Mouse (Mus musculus) heart, embryonic 16.5 days (tissue): ENCODE data around the gene Krt25. TPM values are rescaled to one million over a fixed set of nuclear protein-coding genes. Genes with fewer than 3 reads are reported as not detected.
A peak's percentile ranks its signal among the peaks of the same experiment; 100 is the strongest.

Source experiments
- ATAC-seq: fragments of 200-750 bp; cut with Nextera tagmentation; replicated peaks from 2 replicates; pipeline ENCODE4 v1.8.0; 2017; ENCODE audit warnings: moderate number of reproducible peaks; ENCODE audit not compliant: insufficient read depth, low FRiP score; ENCODE audit errors: extremely low read depth
- H3K27ac ChIP-seq: fragments of 300-500 bp; sonication (generic); 2 replicates; pipeline ENCODE4 v1.5.1; 2014; ENCODE audit warnings: mild to moderate bottlenecking, low read length, control low read depth, moderate library complexity
- H3K27me3 ChIP-seq: fragments of 300-500 bp; sonication (generic); 2 replicates; pipeline ENCODE4 v1.6.1; 2014; ENCODE audit warnings: low read length, mixed read lengths; ENCODE audit not compliant: control insufficient read depth, insufficient read depth
- H3K36me3 ChIP-seq: fragments of 300-500 bp; sonication (generic); 2 replicates; pipeline ENCODE4 v1.6.1; 2014; ENCODE audit not compliant: control insufficient read depth, insufficient read depth
- H3K4me1 ChIP-seq: fragments of 300-500 bp; sonication (generic); 2 replicates; pipeline ENCODE4 v1.6.1; 2014; ENCODE audit warnings: low read length, mixed read lengths; ENCODE audit not compliant: control insufficient read depth, insufficient read depth
- H3K4me2 ChIP-seq: fragments of 300-500 bp; sonication (generic); 2 replicates; pipeline ENCODE4 v1.6.1; 2014; ENCODE audit warnings: low read depth, mild to moderate bottlenecking, control low read depth, low read length
- H3K4me3 ChIP-seq: fragments of 300-500 bp; sonication (generic); 2 replicates; pipeline ENCODE4 v1.5.1; 2014; ENCODE audit warnings: mild to moderate bottlenecking, control low read depth, low read length
- H3K9ac ChIP-seq: fragments of 300-500 bp; sonication (generic); 2 replicates; pipeline ENCODE4 v1.6.1; 2014; ENCODE audit warnings: low read length, control low read depth
- H3K9me3 ChIP-seq: fragments of 300-500 bp; sonication (generic); replicated peaks from 2 replicates; pipeline ENCODE4 v1.6.1; 2016; ENCODE audit warnings: low read length; ENCODE audit not compliant: control insufficient read depth
- WGBS: fragments of 180-500 bp; shearing (Covaris S2); extraction: QIAGEN DNeasy Blood & Tissue Kit; methylation state at CpG from one replicate; pipeline ENCODE4 v1.1.7; 2014; 5-methylcytosine and 5-hydroxymethylcytosine counted together
- polyA plus RNA-seq: library from polyadenylated mRNA; unstranded; fragments of >200 nt; fragmentation: Nextera tagmentation; extraction: Ambion mirVana; gene quantifications from 2 replicates; pipeline ENCODE4 v1.2.1, GENCODE M21; 2015

Gene Krt25
- polyA plus RNA-seq, 1 experiment from 2014 or later, result 0.07 TPM

DNA sequence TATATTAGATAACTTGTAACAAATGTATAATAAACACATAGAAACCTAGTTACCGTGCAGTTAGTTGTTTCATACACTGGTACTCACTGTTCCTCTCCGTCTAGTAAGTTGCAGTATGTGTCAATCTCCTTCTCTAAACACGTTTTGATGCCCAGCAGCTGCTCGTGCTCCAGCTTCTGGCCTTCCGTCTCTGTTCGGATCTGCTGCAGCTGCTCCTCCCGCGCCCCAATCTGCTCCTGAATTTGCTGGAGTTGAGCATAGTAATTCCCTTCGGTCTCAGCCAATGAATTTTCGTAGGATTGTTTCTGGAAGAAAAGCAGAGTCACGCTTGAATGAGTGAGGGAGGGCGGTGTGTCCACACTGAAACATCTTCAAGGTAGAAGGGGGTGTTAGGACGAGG, 10.7 kb upstream of the Krt25 start:
- H3K4me1 ChIP-seq, result no peaks in the 10 kb centered on the region
- H3K9me3 ChIP-seq, result no peaks in the 10 kb centered on the region
- no peak overlapping the region for H3K4me3 ChIP-seq
- no peak overlapping the region for H3K4me2 ChIP-seq
- no peak for ATAC-seq
- WGBS, result 67% methylated on average over 13 of the region's 13 CpGs
- no peaks in the 10 kb centered on the region for H3K27me3 ChIP-seq
- no peaks in the 10 kb centered on the region for H3K36me3 ChIP-seq
- no peak overlapping the region for H3K27ac ChIP-seq
- H3K9ac ChIP-seq, result no peak overlapping the region

DNA sequence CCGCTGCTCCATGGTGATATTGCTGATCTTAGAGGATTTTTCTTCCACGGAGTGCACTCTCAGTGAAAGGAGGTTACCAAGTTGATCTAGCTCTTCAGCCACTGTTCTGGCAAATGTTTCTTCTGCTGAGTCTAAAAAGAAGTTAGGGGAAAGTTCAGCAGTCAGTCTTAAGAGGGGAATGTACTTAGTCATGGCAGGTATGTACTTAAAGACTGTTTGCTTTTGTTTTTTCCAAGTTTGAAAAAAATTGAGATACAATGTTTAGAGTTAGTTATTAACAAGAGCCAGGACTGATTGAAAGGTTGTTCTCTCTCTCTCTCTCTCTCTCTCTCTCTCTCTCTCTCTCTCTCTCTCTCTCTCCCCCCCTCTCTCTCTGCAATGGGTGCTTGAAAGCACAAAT, 6.9 kb upstream of the Krt25 start:
- no peaks in the 10 kb centered on the region for H3K36me3 ChIP-seq
- H3K4me2 ChIP-seq, result no peak overlapping the region
- WGBS, result 48% methylated on average over 2 of the region's 2 CpGs

DNA sequence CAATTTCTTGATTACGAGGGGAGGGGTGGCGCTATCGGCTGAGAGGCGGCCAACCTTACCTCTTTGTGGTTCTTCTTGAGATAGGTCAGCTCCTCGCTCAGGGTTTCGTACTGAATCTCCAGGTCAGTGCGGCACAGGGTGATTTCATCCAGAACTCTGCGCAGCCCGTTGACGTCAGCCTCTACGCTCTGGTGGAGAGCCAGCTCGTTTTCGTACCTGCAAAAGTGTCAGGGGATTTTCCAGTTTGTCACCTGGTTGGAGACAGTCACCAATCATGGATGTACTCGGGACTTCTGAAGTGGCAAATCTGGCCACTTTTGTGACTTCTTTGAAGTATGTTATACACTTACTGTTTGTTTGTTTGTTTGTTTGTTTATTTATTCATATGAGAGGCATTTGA, 1.7 kb downstream of the Krt25 start:
- H3K4me3 ChIP-seq, result no peak overlapping the region
- no peak overlapping the region for H3K27ac ChIP-seq
- no peak for ATAC-seq
- no peak overlapping the region for H3K9ac ChIP-seq
- no peaks in the 10 kb centered on the region for H3K36me3 ChIP-seq
- H3K4me2 ChIP-seq, result no peak overlapping the region
- no peaks in the 10 kb centered on the region for H3K27me3 ChIP-seq
- H3K9me3 ChIP-seq, result no peaks in the 10 kb centered on the region
- H3K4me1 ChIP-seq, result 0 out of 2 replicates have a peak, but pooled peaks cover 2% of the 10 kb centered on the region
- WGBS, result 78% methylated on average over 14 of the region's 14 CpGs

More for the DNA sequence above, 6.9 kb upstream of the Krt25 start:
- Histone ChIP-seq H3K27ac (no peak overlapping the region), H3K4me1 (no peaks in the 10 kb centered on the region), H3K9ac (no peak overlapping the region), H3K4me3 (no peak overlapping the region), H3K9me3 (no peaks in the 10 kb centered on the region), H3K27me3 (no peaks in the 10 kb centered on the region)
- no peak for ATAC-seq

DNA sequence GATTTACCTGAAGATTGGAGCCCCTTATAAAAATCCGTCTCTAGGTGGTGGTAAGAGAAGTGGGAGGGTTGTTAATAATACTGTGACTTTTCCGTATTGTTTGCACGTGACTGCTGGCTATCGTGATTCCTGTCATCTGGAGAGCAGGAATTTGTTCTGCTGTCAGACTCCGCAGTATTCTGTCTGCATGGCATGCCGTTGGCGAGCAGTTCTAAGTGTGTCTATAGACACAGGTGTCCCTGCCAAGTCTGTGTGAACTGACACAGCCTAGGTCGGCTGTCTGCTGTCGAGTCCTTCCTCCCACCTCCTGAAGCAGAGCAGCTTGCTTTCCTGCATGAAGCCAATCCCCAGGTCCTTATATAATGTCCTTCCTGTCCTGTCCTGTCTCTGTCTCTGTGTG, 3.6 kb downstream of the Krt25 start:
- no peaks in the 10 kb centered on the region; the same call in 1 of the 2 replicates for H3K27me3 ChIP-seq
- H3K9me3 ChIP-seq, result no peaks in the 10 kb centered on the region
- H3K36me3 ChIP-seq, result no peaks in the 10 kb centered on the region
- 33% methylated on average over 9 of the region's 9 CpGs for WGBS
- H3K27ac ChIP-seq, result no peak overlapping the region
- 0 out of 2 replicates have a peak overlapping the region, but pooled peaks have one; percentile 26 for H3K9ac ChIP-seq
- ATAC-seq, result peak; percentile 65; the same call in 1 of the 2 replicates
- H3K4me2 ChIP-seq, result peak overlapping the region; percentile 46
- H3K4me3 ChIP-seq, result no peak overlapping the region
- H3K4me1 ChIP-seq, result 0 out of 2 replicates have a peak, but pooled peaks cover 2% of the 10 kb centered on the region

DNA sequence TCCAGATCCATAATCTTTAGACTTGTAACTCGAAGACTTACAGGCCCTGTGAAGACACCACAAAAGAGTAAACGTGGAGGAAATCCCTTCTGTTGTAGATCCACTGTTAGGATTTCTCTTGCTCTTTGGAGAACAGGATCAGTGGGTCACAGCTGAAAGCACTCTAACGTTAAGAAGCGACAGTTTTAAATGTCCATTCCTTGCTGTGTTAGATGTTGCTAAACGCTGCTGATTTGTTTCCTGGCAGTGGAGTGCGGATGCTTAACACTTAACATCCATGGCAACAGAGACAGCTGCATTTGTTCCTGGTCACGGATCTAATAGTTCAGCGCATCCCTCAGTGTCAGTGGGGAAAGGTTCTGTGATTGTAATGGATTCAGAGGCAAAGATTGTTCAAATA, 6.2 kb downstream of the Krt25 start:
- no peaks in the 10 kb centered on the region for H3K36me3 ChIP-seq
- H3K4me1 ChIP-seq, result 0 out of 2 replicates have a peak, but pooled peaks cover 2% of the 10 kb centered on the region
- no peak overlapping the region for H3K27ac ChIP-seq
- H3K4me3 ChIP-seq, result no peak overlapping the region
- no peak overlapping the region for H3K9ac ChIP-seq
- no peaks in the 10 kb centered on the region; the same call in 1 of the 2 replicates for H3K27me3 ChIP-seq
- H3K4me2 ChIP-seq, result no peak overlapping the region
- 66% methylated on average over 8 of the region's 8 CpGs for WGBS
- H3K9me3 ChIP-seq, result no peaks in the 10 kb centered on the region
- no peak for ATAC-seq

DNA sequence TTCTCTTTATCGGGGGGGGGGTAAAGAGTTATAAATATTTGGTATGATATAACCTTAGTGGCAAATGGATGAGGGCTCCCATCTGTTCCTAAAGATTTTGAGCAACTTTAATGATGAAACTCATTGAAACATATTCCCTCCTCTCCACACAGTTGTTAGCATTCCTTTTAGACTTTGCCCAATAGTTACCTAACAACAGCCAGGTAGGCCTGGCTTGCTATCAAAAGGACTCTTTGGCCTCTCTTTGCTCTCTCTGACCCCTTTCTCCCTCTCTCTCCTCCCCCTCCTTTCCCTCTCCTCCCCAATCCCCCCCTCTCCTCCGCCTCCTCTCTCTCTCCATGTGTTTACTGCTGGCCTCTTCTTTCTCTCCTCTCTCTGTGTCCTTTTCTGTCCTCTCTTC, 8.2 kb downstream of the Krt25 start:
- ATAC-seq, result no peak
- Histone ChIP-seq H3K4me2 (no peak overlapping the region), H3K9ac (no peak overlapping the region), H3K4me1 (0 out of 2 replicates have a peak, but pooled peaks cover 2% of the 10 kb centered on the region), H3K27ac (no peak overlapping the region), H3K9me3 (no peaks in the 10 kb centered on the region), H3K27me3 (no peaks in the 10 kb centered on the region; the same call in 1 of the 2 replicates), H3K36me3 (no peaks in the 10 kb centered on the region), H3K4me3 (no peak overlapping the region)
- WGBS, result 86% methylated on average over 2 of the region's 2 CpGs

DNA sequence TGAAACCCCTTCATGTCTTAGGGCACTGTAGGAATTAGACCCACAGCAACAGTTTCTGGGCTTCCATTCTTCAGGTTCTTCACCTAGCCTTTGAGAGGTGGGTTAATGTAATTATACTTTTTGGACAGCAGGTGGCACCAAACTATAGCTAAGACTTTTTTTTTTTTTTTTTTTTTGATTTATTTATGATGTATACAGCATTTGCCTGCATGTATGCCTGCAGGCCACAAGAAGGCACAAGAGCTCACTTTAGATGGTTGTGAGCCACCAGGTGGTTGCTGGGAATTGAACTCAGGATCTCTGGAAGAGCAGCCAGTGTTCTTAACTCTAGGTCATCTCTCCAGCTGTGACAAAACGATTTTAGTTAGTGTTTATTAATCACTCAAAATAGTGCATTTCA, 11.9 kb downstream of the Krt25 start:
- Histone ChIP-seq H3K4me2 (no peak overlapping the region), H3K36me3 (no peaks in the 10 kb centered on the region), H3K27ac (no peak overlapping the region), H3K9ac (no peak overlapping the region), H3K27me3 (no peaks in the 10 kb centered on the region; the same call in 1 of the 2 replicates), H3K4me1 (no peaks in the 10 kb centered on the region), H3K4me3 (no peak overlapping the region), H3K9me3 (no peaks in the 10 kb centered on the region)
- WGBS, result 80% methylated on average over 1 of the region's 1 CpGs
- no peak for ATAC-seq

DNA sequence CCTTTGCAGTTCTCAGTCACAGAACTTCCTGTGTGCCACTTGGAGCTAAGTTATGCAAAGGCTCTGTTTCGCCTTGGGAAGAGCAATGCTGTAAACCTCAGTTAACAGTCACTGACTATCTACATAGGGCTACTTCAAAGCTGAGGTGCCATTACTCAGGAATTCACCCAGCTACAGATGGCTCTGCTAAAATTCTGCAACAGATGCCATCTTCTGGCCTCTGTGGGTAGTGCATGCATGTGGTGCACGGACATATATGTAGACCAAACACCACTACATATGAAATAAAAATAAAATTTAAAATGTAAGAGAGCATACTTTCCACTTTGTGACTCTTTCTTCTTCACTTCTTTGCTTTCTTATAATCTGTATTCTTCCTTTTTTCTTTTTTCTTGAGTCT, 15.2 kb downstream of the Krt25 start:
- Histone ChIP-seq H3K9me3 (no peaks in the 10 kb centered on the region), H3K9ac (no peak overlapping the region), H3K27me3 (no peaks in the 10 kb centered on the region), H3K27ac (no peak overlapping the region), H3K4me1 (no peaks in the 10 kb centered on the region), H3K36me3 (no peaks in the 10 kb centered on the region), H3K4me3 (no peak overlapping the region), H3K4me2 (no peak overlapping the region)
- ATAC-seq, result no peak
- WGBS, result 23% methylated on average over 2 of the region's 2 CpGs

DNA sequence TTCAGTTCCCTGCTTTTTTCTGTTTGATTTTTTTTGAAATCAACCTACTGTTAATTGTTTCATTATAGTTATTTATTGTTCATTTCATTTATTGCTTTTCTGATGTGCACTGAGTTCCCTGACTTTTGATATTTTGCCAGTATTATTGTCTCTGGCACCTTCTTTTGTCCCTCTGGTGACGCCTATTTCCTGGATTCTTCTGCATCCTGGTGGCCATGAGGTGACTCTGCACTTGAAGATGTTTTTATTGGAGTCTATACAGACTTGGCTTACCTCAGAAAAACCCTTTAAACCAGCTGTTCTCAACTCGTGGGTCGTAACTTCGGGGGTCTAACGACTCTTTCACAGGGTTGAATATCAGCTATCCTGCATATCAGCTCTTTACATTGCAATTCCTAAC, 27.7 kb downstream of the Krt25 start:
- Histone ChIP-seq H3K4me1 (no peaks in the 10 kb centered on the region), H3K27me3 (no peaks in the 10 kb centered on the region), H3K4me2 (no peak overlapping the region), H3K27ac (no peak overlapping the region), H3K9ac (no peak overlapping the region), H3K36me3 (no peaks in the 10 kb centered on the region), H3K9me3 (no peaks in the 10 kb centered on the region), H3K4me3 (no peak overlapping the region)
- no peak for ATAC-seq
- 48% methylated on average over 5 of the region's 5 CpGs for WGBS
